Mouse (Mus musculus): ENCODE results near the gene Gm20388. TPM values are rescaled to one million over a fixed set of nuclear protein-coding genes. Genes with fewer than 3 reads are reported as not detected.

Gm20388 gene
- polyA plus RNA-seq, 1 experiment from 2014 or later: 2.5 TPM

- peak overlapping the region; percentile 32; the same call in 1 of the 2 replicates for H3K27ac ChIP-seq
- H3K4me1 ChIP-seq: peaks cover 36% of the 10 kb centered on the region
- 80% methylated on average over 12 of the region's 12 CpGs for WGBS
- DNase-seq (ENCODE audit: low spot score): no peak
- H3K4me3 ChIP-seq: no peak overlapping the region
- H3K9me3 ChIP-seq (replicated peaks): no peaks in the 10 kb centered on the region
- H3K36me3 ChIP-seq: peaks cover 6% of the 10 kb centered on the region; the same call in 1 of the 2 replicates
- peaks cover 30% of the 10 kb centered on the region for H3K27me3 ChIP-seq (ENCODE audit: low read depth, poor library complexity, severe bottlenecking)
Observed at GRCm38 (mm10) chr8:122330446-122331133, 2419.9 kb downstream of the Gm20388 start.

GRCm38 (mm10) chr8:122331134-122331523, 2420.5 kb downstream of the Gm20388 start:
- Histone ChIP-seq H3K9me3 (replicated peaks) (no peaks in the 10 kb centered on the region), H3K27me3 (ENCODE audit: low read depth, poor library complexity, severe bottlenecking) (peaks cover 35% of the 10 kb centered on the region), H3K4me3 (no peak overlapping the region), H3K27ac (peak overlapping the region; percentile 32; the same call in 1 of the 2 replicates), H3K36me3 (peaks cover 6% of the 10 kb centered on the region; the same call in 1 of the 2 replicates), H3K4me1 (peaks cover 37% of the 10 kb centered on the region)
- DNase-seq (ENCODE audit: low spot score): no peak
- WGBS: 72% methylated on average over 3 of the region's 3 CpGs

DNA sequence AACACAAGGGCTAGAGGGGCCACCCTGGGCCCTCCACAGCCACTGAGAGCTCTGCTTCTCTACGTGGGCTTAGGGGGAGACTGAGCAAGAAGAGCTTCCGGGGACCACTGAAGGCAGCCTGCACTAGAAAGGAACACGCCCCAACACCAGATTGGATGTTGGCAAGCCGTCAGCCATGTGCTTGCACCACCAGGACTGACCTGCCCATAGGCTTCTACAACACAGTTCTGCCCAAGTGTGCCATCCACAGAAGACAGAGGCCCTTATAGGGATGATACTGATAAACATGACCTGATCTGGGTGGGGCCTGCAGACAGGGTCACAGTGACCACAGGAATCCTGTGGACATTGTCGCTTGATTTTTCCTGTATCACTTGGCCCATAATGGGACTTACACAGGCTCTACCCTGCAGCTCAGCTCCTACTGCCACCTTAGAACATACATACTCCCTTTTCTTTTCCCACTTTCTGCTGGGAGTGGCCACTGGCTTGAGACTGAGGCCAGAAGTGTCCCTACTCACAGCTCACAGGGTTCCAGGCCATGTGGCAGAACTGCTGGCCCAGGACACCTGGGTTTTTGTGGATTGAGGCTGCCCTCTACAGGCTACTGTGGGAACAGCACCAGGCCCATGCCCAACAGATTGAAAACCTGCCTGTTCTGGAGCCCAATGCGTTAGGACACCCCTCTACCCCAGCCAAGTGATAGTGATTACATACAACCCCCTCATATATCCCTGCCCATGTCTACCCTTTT, 2422.3 kb downstream of the Gm20388 start:
- peaks cover 14% of the 10 kb centered on the region for H3K36me3 ChIP-seq
- H3K9me3 ChIP-seq (replicated peaks): no peaks in the 10 kb centered on the region
- peak overlapping the region; percentile 8; the same call in 1 of the 2 replicates for H3K27ac ChIP-seq
- WGBS: 73% methylated on average over 6 of the region's 6 CpGs
- peak; percentile 89 for DNase-seq (ENCODE audit: low spot score)
- H3K27me3 ChIP-seq (ENCODE audit: low read depth, poor library complexity, severe bottlenecking): peaks cover 48% of the 10 kb centered on the region
- H3K4me1 ChIP-seq: peaks cover 45% of the 10 kb centered on the region
- no peak overlapping the region for H3K4me3 ChIP-seq

- 86% methylated on average over 7 of the region's 7 CpGs for WGBS
- H3K27me3 ChIP-seq (ENCODE audit: low read depth, poor library complexity, severe bottlenecking): peaks cover 54% of the 10 kb centered on the region
- H3K4me3 ChIP-seq: no peak overlapping the region
- H3K36me3 ChIP-seq: peaks cover 14% of the 10 kb centered on the region
- DNase-seq (ENCODE audit: low spot score): no peak
- peaks cover 45% of the 10 kb centered on the region for H3K4me1 ChIP-seq
- no peak overlapping the region for H3K27ac ChIP-seq
- no peaks in the 10 kb centered on the region for H3K9me3 ChIP-seq (replicated peaks)
Observed at GRCm38 (mm10) chr8:122333531-122333930, 2422.9 kb downstream of the Gm20388 start.

DNA sequence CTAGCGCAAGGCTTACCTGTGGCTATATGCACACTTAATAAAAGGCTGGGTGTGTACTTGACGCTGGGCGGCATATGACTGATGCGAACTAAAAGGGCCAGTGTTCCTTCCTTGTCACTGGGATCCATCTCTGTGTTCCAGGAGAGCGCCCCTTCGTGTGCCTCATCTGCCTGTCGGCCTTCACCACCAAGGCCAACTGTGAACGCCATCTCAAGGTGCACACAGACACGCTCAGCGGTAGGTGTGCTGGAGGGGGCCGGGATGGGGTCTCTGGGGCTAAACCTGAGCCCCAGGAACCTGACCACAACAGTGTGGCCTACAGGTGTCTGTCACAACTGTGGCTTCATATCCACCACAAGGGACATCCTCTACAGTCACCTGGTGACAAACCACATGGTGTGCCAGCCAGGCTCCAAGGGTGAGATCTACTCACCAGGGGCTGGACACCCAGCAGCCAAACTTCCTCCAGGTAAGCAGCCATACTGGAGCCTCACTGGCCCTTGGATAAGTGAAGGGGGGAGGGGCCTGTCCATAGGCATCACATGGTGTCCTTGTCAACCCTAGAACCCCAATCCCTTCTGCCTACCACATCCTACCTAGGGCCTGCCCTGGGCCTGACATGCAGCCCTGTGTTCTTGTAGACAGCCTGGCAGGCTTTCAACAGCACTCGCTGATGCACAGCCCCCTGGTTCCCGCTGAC, 2424.3 kb downstream of the Gm20388 start:
- peaks cover 41% of the 10 kb centered on the region for H3K4me1 ChIP-seq

DNA sequence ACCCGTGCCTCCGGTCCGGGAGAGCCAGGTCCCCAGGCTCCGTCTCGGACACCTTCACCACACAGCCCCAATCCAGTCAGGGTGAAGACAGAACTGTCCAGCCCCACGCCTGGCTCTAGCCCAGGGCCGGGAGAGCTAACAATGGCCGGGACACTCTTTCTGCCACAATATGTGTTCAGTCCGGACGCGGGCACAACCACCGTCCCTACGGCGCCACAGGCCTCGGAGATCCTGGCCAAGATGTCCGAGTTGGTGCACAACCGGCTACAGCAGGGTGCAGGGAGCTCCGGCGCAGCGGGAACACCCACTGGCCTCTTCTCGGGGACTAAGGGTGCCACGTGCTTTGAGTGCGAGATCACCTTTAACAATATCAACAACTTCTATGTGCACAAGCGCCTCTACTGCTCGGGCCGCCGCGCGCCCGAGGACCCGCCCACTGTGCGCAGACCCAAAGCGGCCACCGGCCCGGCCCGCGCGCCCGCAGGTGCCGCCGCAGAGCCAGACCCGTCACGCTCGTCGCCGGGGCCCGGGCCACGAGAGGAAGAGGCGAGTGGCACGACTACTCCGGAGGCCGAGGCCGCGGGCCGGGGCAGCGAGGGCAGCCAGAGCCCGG, 2425.1 kb downstream of the Gm20388 start:
- H3K27ac ChIP-seq: peak overlapping the region; percentile 67
- WGBS: 13% methylated on average over 57 of the region's 57 CpGs
- peak overlapping the region; percentile 72 for H3K4me3 ChIP-seq
- peaks cover 70% of the 10 kb centered on the region for H3K27me3 ChIP-seq (ENCODE audit: low read depth, poor library complexity, severe bottlenecking)
- H3K4me1 ChIP-seq: peaks cover 34% of the 10 kb centered on the region
- H3K9me3 ChIP-seq (replicated peaks): no peaks in the 10 kb centered on the region
- DNase-seq (ENCODE audit: low spot score): peak; percentile 61
- peaks cover 14% of the 10 kb centered on the region for H3K36me3 ChIP-seq

More for the DNA sequence above, 2424.3 kb downstream of the Gm20388 start:
- Histone ChIP-seq H3K27me3 (ENCODE audit: low read depth, poor library complexity, severe bottlenecking) (peaks cover 65% of the 10 kb centered on the region), H3K27ac (peak overlapping the region; percentile 67; the same call in 1 of the 2 replicates), H3K4me3 (peak overlapping the region; percentile 72), H3K9me3 (replicated peaks) (no peaks in the 10 kb centered on the region), H3K36me3 (peaks cover 14% of the 10 kb centered on the region)
- DNase-seq (ENCODE audit: low spot score): no peak
- 87% methylated on average over 13 of the region's 13 CpGs for WGBS

GRCm38 (mm10) chr8:122336251-122336910, 2425.7 kb downstream of the Gm20388 start:
- peak; percentile 86 for DNase-seq (ENCODE audit: low spot score)
- H3K4me1 ChIP-seq: peaks cover 28% of the 10 kb centered on the region
- H3K36me3 ChIP-seq: peaks cover 14% of the 10 kb centered on the region
- peak overlapping the region; percentile 72 for H3K4me3 ChIP-seq
- peak overlapping the region; percentile 67 for H3K27ac ChIP-seq
- WGBS: 2% methylated on average over 80 of the region's 81 CpGs
- H3K27me3 ChIP-seq (ENCODE audit: low read depth, poor library complexity, severe bottlenecking): peaks cover 77% of the 10 kb centered on the region
- no peaks in the 10 kb centered on the region for H3K9me3 ChIP-seq (replicated peaks)

- 52% methylated on average over 6 of the region's 6 CpGs for WGBS
- H3K4me1 ChIP-seq: peaks cover 32% of the 10 kb centered on the region
Observed at GRCm38 (mm10) chr8:122338852-122339251, 2428.2 kb downstream of the Gm20388 start.

GRCm38 (mm10) chr8:122340761-122341160, 2430.1 kb downstream of the Gm20388 start:
- Histone ChIP-seq H3K27ac (no peak overlapping the region), H3K36me3 (peaks cover 7% of the 10 kb centered on the region; the same call in 1 of the 2 replicates), H3K4me1 (peaks cover 36% of the 10 kb centered on the region), H3K9me3 (replicated peaks) (no peaks in the 10 kb centered on the region), H3K4me3 (no peak overlapping the region), H3K27me3 (ENCODE audit: low read depth, poor library complexity, severe bottlenecking) (peaks cover 95% of the 10 kb centered on the region)
- no peak for DNase-seq (ENCODE audit: low spot score)
- WGBS: 81% methylated on average over 3 of the region's 3 CpGs

More at GRCm38 (mm10) chr8:122338852-122339251, 2428.2 kb downstream of the Gm20388 start:
- Histone ChIP-seq H3K9me3 (replicated peaks) (no peaks in the 10 kb centered on the region), H3K36me3 (peaks cover 14% of the 10 kb centered on the region), H3K27me3 (ENCODE audit: low read depth, poor library complexity, severe bottlenecking) (peaks cover 95% of the 10 kb centered on the region), H3K27ac (no peak overlapping the region), H3K4me3 (no peak overlapping the region)
- DNase-seq (ENCODE audit: low spot score): no peak

DNA sequence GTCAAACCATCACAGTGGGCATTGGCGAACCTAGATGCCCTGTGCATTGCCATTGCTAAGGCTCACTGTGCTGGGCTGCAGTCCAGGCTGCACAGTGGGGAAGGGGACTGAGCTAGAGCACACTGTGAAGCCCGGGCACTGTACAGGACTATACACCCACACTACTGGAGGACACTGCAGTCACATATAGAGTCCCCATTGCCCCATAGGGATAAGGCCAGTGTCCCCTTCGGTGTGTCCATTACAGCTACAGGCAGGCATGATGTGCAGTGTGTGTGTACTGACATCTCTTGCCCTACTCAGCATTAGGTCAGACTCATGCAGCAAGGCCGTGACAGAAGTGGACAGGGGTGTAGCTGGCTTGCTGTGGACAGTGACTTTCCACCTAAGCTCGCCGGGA, 2431.1 kb downstream of the Gm20388 start:
- Histone ChIP-seq H3K27me3 (ENCODE audit: low read depth, poor library complexity, severe bottlenecking) (peaks cover 88% of the 10 kb centered on the region), H3K36me3 (peaks cover 3% of the 10 kb centered on the region; the same call in 1 of the 2 replicates), H3K9me3 (replicated peaks) (no peaks in the 10 kb centered on the region), H3K4me3 (no peak overlapping the region), H3K4me1 (peaks cover 26% of the 10 kb centered on the region), H3K27ac (no peak overlapping the region)
- WGBS: 85% methylated on average over 6 of the region's 6 CpGs
- DNase-seq (ENCODE audit: low spot score): no peak

- no peak overlapping the region for H3K27ac ChIP-seq
- no peaks in the 10 kb centered on the region for H3K9me3 ChIP-seq (replicated peaks)
- no peak overlapping the region for H3K4me3 ChIP-seq
- H3K27me3 ChIP-seq (ENCODE audit: low read depth, poor library complexity, severe bottlenecking): peaks cover 85% of the 10 kb centered on the region
- H3K4me1 ChIP-seq: peaks cover 22% of the 10 kb centered on the region
- H3K36me3 ChIP-seq: no peaks in the 10 kb centered on the region
- 65% methylated on average over 5 of the region's 5 CpGs for WGBS
- DNase-seq (ENCODE audit: low spot score): no peak
Observed at GRCm38 (mm10) chr8:122342362-122342761, 2431.7 kb downstream of the Gm20388 start.

GRCm38 (mm10) chr8:122342806-122343209, 2432.2 kb downstream of the Gm20388 start:
- Histone ChIP-seq H3K9me3 (replicated peaks) (no peaks in the 10 kb centered on the region), H3K4me3 (peak overlapping the region; percentile 46; the same call in 1 of the 2 replicates), H3K4me1 (peaks cover 22% of the 10 kb centered on the region), H3K27ac (no peak overlapping the region), H3K27me3 (ENCODE audit: low read depth, poor library complexity, severe bottlenecking) (peaks cover 84% of the 10 kb centered on the region), H3K36me3 (no peaks in the 10 kb centered on the region)
- no peak for DNase-seq (ENCODE audit: low spot score)
- 8% methylated on average over 9 of the region's 9 CpGs for WGBS
